17 mouse cellular contexts compared by ENCODE assay signal in genomic region chr3:127764541-127764940, GRCm38 (mm10). TPM values are rescaled to one million over a fixed set of nuclear protein-coding genes. Genes with fewer than 3 reads are reported as not detected.
A peak's percentile ranks its signal among the peaks of the same experiment; 100 is the strongest.
DNase-seq lines count a peak whose midpoint lies in the region; ATAC-seq and TF ChIP-seq lines count a peak whose summit lies in the region.
"Had no signal": no experiment of that assay in that cellular context is flagged by ENCODE, and none has a peak within 500 bp of the region (broad histone marks: within the 10 kb centered on the region; RNA-seq: fewer than 3 reads in every experiment).

No protein-coding gene starts in this region.

- H3K4me2 ChIP-seq in CH12.LX (ENCODE audit: insufficient read depth, low read depth, poor library complexity, severe bottlenecking): no peak overlapping the region
- H3K4me2 ChIP-seq: neural tube, embryonic 12.5 days had no signal

- H3K9me3 ChIP-seq in CH12.LX (replicated peaks; ENCODE audit: low read length): no peaks in the 10 kb centered on the region
- H3K9me3 ChIP-seq: G1E; hindbrain, embryonic 10.5 days; neural tube, embryonic 12.5 days had no signal

- in situ Hi-C loops in CH12.LX (cut with MboI; ENCODE audit: low pct_ligation_motif_present, low pct_unique_long_range_greater_than_20kb, low sequenced_read_pairs) (loop anchor here (25.0 kb wide), 1 partner anchor 173 kb away; no protein-coding TSS in a partner anchor), Patski (cut with MboI; ENCODE audit: low pct_unique_long_range_greater_than_20kb) (no loop called here)

- dilution Hi-C loops in CH12.LX (cut with MboI; ENCODE audit: extremely low pct_ligation_motif_present, extremely low pct_unique_long_range_greater_than_20kb, low sequenced_read_pairs): no loop called here

- TF ChIP-seq EP300 in CH12.LX (IDR thresholded peaks at IDR 0.05; ENCODE audit: low read length): no peak

- H3K27me3 ChIP-seq in CH12.LX (replicated peaks) (no peaks in the 10 kb centered on the region), Patski (no peaks in the 10 kb centered on the region)

- POLR2A ChIA-PET in Patski (lab: Charles Lee): no interaction called here

- no peak; the same call in none of the 2 replicates for TF ChIP-seq RAD21 in CH12.LX (IDR thresholded peaks at IDR 0.05; ENCODE audit: low read depth, low read length)

- peaks cover 0 to 8% of the 10 kb centered on the region in 2 experiments; a peak in 2 of 4 replicates for H3K4me1 ChIP-seq in CH12.LX (ENCODE audit: control insufficient read depth in 1 of 2, insufficient read depth in 2 of 2)
- H3K4me1 ChIP-seq: hindbrain, embryonic 10.5 days; neural tube, embryonic 12.5 days had no signal

- H3K9ac ChIP-seq in CH12.LX (ENCODE audit: insufficient read depth, low read depth): no peak overlapping the region
- H3K9ac ChIP-seq: forebrain, postnatal 0 days; neural tube, embryonic 12.5 days had no signal

- H3K27ac ChIP-seq in CH12.LX (ENCODE audit: insufficient read depth, low read depth): no peak overlapping the region
- H3K27ac ChIP-seq: hindbrain, embryonic 10.5 days; macrophage; neural tube, embryonic 12.5 days had no signal

- no peak overlapping the region for H3K4me3 ChIP-seq in CH12.LX (replicated peaks in 1 of 3; ENCODE audit: low read depth in 2 of 3, low read length in 2 of 3, poor library complexity in 1 of 3)
- H3K4me3 ChIP-seq: hindbrain, embryonic 10.5 days; neural tube, embryonic 12.5 days had no signal

- ATAC-seq in Patski: no peak
- ATAC-seq: activated CD4-positive, CD25-positive, alpha-beta regulatory T cell, adult 4 months; forebrain, postnatal 0 days; inflammation-experienced regulatory T-cells, adult 6 months had no signal

- no peaks in the 10 kb centered on the region for H3K79me2 ChIP-seq in CH12.LX (replicated peaks; ENCODE audit: control insufficient read depth, extremely low read depth, insufficient read depth, poor library complexity, severe bottlenecking)

- intact Hi-C loops in heart, postnatal 10 days (cut with DNase I): loop anchor here (5.0 kb wide), 1 partner anchor 183 kb away; no protein-coding TSS in a partner anchor
- intact Hi-C loops in left cerebral cortex, postnatal 14 days (cut with DNase I): no loop called here

- TF ChIP-seq POLR2A in CH12.LX (IDR thresholded peaks at IDR 0.05; ENCODE audit: low read depth, low read length): no peak

- no peaks in the 10 kb centered on the region for H3K36me3 ChIP-seq in CH12.LX (replicated peaks in 1 of 2; ENCODE audit: control insufficient read depth in 1 of 2, insufficient read depth in 1 of 2, low read length in 1 of 2)
- H3K36me3 ChIP-seq: G1E; hindbrain, embryonic 10.5 days; neural tube, embryonic 12.5 days had no signal

- TF ChIP-seq CTCF in CH12.LX (conservative IDR thresholded peaks at IDR 0.05 in 1 of 2, IDR thresholded peaks at IDR 0.05 in 1 of 2; ENCODE audit: low read depth in 2 of 2, low read length in 2 of 2) (peak in 1 of 2 experiments; percentile 48; a peak in 2 of 4 replicates), Patski (IDR thresholded peaks at IDR 0.05) (peak; percentile 59)

- CTCF ChIA-PET in Patski (lab: Charles Lee): interaction anchor here (1.1 to 3.7 kb wide), 5 partner anchors 10 to 186 kb away, joined by 3 to 10 read pairs (median 6); partner anchors contain the start of gene Alpk1

- DNase-seq in heart, postnatal 4 days: peak; percentile 12
- DNase-seq in heart, postnatal 10 days: no peak
- DNase-seq in lung, postnatal 10 days: peak; percentile 11
- DNase-seq in lung, postnatal 4 days: no peak
- peak; percentile 21 for DNase-seq in CH12.LX (ENCODE audit: extremely low read depth)
- DNase-seq in Patski (ENCODE audit: low read depth, low spot score): no peak
- no peak for DNase-seq in frontal cortex, postnatal 36 days (ENCODE audit: low spot score in 2 of 2)
- no peak for DNase-seq in left cerebral cortex, postnatal 14 days (ENCODE audit: low spot score in 2 of 2)
- DNase-seq: cerebellum, postnatal 14 days; forebrain, postnatal 0 days; midbrain, embryonic 14.5 days had no signal

TF ChIP-seq in CH12.LX, 34 proteins besides CTCF, POLR2A, EP300 and RAD21:
- TF ChIP-seq JUN (IDR thresholded peaks at IDR 0.05; ENCODE audit: insufficient read depth, low read depth, low read length) (no peak), CHD1 (IDR thresholded peaks at IDR 0.05; ENCODE audit: low read depth, low read length) (no peak), PAX5 (IDR thresholded peaks at IDR 0.05; ENCODE audit: low read length) (no peak), SMC3 (IDR thresholded peaks at IDR 0.05; ENCODE audit: low read depth, low read length) (no peak; the same call in 1 of the 2 replicates), ETS1 (conservative IDR thresholded peaks at IDR 0.05; ENCODE audit: low read depth, low read length) (no peak), HCFC1 (IDR thresholded peaks at IDR 0.05; ENCODE audit: low read depth, low read length) (no peak), ZMIZ1 (IDR thresholded peaks at IDR 0.05; ENCODE audit: low read depth, low read length) (no peak), TBP (conservative IDR thresholded peaks at IDR 0.05; ENCODE audit: low read depth, low read length) (no peak), ELF1 (IDR thresholded peaks at IDR 0.05; ENCODE audit: low read depth, low read length) (no peak), TCF12 (IDR thresholded peaks at IDR 0.05; ENCODE audit: low read depth, low read length) (no peak), ZKSCAN1 (IDR thresholded peaks at IDR 0.05; ENCODE audit: borderline replicate concordance, low read depth, low read length) (no peak), GABPA (IDR thresholded peaks at IDR 0.05; ENCODE audit: insufficient replicate concordance, low read depth, low read length) (no peak), MAX (IDR thresholded peaks at IDR 0.05; ENCODE audit: low read length) (no peak), CHD2 (IDR thresholded peaks at IDR 0.05; ENCODE audit: low read length) (no peak), MEF2A (IDR thresholded peaks at IDR 0.05; ENCODE audit: borderline replicate concordance, low read depth, low read length) (no peak), USF2 (conservative IDR thresholded peaks at IDR 0.05; ENCODE audit: low read depth, low read length) (no peak), KAT2A (IDR thresholded peaks at IDR 0.05; ENCODE audit: insufficient replicate concordance, low read length) (no peak), SIN3A (IDR thresholded peaks at IDR 0.05; ENCODE audit: low read length) (no peak), NELFE (IDR thresholded peaks at IDR 0.05; ENCODE audit: low read depth, low read length) (no peak)
TF ChIP-seq in CH12.LX: peak in this region for 0.

RNA-seq across cellular contexts. Expression of gene Alpk1, which starts 15.8 kb away (rescaled TPM):
- 1 to 10 TPM; 4.4 to 4.6 TPM for total RNA-seq in heart, postnatal 4 days (2021)
- 1 to 10 TPM; 5.1 to 5.5 TPM for total RNA-seq in heart, postnatal 10 days (2021)
- total RNA-seq in CH12.LX (2012; rRNA removed) (1.3 and 1.8 TPM in 2 replicates), CH12.LX (2014; rRNA removed) (1.4 TPM in 2 replicates)
- polyA plus RNA-seq in CH12.LX (2012; ENCODE audit: insufficient read length, low read depth) (1.5 and 1.6 TPM in 2 replicates), Patski (2021) (16.5 TPM)
- total RNA-seq in left cerebral cortex, postnatal 14 days (2021): 1 to 10 TPM; 3.9 to 4.9 TPM

RNA-seq across cellular contexts. Expression of gene Tifa, which starts 25.1 kb away (rescaled TPM):
- 1 to 10 TPM; 2.0 to 2.1 TPM for total RNA-seq in heart, postnatal 4 days (2021)
- 1 to 10 TPM; 3.1 to 3.5 TPM for total RNA-seq in heart, postnatal 10 days (2021)
- total RNA-seq in CH12.LX (2012; rRNA removed) (1.4 and 1.7 TPM in 2 replicates), CH12.LX (2014; rRNA removed) (2.8 and 3.1 TPM in 2 replicates)
- polyA plus RNA-seq in CH12.LX (2012; ENCODE audit: insufficient read length, low read depth) (2.3 and 3.2 TPM in 2 replicates), Patski (2021) (86.0 TPM)
- 1 to 10 TPM; 3.8 to 6.3 TPM for total RNA-seq in left cerebral cortex, postnatal 14 days (2021)

Comparison
In these comparisons a context has a peak if more than half of its experiments do, and no peak if none do; other contexts are left out.
1. DNase-seq: peak in heart, postnatal 4 days (single experiment), lung, postnatal 10 days (single experiment) and CH12.LX (single experiment); none in heart, postnatal 10 days (0 of 2), lung, postnatal 4 days (0 of 2), Patski (single experiment), frontal cortex, postnatal 36 days (0 of 2) and left cerebral cortex, postnatal 14 days (0 of 2).